Mouse (Mus musculus) frontal cortex, postnatal 14 days (tissue): ENCODE data around the gene Zscan5b.
A peak's percentile ranks its signal among the peaks of the same experiment; 100 is the strongest.
"Not testable (repeated sequence)": the region's sequence is repeated elsewhere in the genome, so short reads cannot be mapped to it uniquely, and the experiment has no call there.

Experiments used
- DNase-seq, 2 experiments: peaks; one replicate each; pipeline ENCODE4 v3.0.0; 2022; ENCODE audit warnings: low spot score in 2 of 2

Zscan5b gene

DNA sequence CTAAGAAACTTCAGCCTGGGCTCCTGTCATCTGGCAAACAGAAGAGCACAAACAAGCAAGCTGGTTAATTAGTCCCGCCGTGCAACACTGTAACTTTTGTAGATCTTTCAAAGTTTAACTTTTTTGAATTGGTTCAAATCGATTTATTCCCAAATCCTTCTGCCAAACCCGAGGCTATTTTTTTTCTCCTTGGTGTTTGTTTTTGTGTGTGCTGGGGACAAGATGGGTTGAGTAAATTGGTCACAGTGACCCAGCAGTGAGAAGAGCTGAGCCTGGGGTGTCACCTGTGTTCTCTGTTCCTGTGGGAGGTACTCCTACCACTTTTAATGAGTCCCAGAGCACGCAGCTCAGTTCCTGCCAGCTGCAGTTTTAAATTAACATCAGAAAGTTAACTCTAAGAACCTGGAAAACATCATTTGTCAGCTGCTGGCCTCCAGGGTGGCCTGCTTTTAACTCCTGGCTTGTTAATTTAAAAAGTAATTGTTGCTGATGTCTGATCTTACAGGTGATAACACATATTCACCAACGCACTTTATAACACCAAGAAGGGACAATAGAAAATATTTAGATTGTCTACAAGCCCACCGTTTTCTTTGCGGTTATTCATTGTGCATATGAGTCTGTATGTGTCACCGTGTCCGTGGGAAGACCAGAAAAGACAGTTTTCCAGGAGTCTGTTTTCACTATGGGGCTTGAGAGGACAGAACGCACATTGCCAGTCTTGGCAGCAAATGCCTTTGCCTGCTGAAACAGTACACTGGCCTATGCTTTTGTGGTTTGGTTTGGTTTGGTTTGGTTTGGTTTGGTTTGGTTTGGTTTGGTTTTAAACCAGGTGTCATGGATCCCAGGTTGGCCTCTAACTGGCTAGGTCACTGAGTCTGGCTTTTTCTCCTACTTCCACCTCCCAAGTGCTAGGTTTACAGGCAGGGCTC is 22.5 kb downstream of the Zscan5b start:
- no peak for DNase-seq

DNA sequence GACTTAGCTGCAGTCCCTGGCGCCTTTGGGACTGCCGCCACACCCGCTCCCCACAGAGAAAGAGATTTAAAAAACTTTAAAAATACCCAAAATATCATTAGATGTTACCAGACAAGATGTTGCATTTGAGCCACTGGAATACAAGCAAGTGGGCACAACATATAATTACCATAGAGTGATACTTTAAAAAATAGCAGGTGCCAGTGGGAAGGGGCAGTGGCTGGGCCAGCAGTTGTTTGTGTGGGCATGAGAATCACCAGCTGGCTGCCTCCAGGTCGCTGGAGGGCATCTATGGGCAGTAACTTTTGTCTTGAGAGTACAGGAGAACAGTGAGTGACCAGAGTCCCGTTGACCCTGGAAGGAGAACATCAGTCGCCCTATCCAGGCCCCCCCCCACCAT is 30.3 kb downstream of the Zscan5b start, which contains the start of gene Epp13:
Epp13 (plus strand) TSS at position 301 of the 400 bp plus-strand sequence.
- no peak for DNase-seq

DNA sequence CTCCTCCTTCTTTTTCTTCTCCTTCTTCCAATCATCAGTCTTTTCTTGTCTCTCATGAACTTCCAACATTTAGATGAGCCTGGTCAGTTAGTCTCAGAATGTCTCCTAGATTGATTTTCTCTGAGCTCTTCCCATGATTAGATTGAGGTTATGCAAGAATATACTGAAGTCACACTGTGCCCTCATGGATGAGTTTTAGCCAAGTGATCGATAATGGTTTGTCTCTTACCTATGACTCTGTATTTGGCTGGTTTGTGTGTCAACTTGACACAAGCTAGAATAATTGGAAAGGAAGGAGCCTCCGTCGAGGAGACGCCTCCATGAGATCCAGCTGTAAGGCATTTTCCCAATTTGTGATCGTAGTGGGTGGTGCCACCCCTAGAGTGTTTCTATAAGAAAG is 32.4 kb downstream of the Zscan5b start:
- DNase-seq: no peak

DNA sequence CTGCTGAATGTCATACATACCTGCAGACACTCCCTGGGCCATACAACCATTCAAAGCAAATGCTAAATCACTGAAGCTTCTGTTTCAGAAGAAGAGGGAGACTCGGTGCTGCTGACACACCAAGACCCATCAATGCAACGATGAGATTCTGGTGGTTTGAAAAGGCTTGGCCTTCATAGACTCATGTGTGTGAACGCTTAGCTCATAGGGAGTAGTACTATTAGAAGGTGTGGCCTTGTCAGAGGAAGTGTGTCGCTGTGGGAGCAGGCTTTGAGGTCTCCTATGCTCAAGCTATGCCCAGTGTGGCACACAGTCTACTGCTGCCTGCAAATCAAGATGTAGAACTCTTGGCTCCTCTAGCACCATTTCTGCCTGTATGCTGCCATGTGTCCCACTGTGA is 35.3 kb downstream of the Zscan5b start:
- no peak for DNase-seq

DNA sequence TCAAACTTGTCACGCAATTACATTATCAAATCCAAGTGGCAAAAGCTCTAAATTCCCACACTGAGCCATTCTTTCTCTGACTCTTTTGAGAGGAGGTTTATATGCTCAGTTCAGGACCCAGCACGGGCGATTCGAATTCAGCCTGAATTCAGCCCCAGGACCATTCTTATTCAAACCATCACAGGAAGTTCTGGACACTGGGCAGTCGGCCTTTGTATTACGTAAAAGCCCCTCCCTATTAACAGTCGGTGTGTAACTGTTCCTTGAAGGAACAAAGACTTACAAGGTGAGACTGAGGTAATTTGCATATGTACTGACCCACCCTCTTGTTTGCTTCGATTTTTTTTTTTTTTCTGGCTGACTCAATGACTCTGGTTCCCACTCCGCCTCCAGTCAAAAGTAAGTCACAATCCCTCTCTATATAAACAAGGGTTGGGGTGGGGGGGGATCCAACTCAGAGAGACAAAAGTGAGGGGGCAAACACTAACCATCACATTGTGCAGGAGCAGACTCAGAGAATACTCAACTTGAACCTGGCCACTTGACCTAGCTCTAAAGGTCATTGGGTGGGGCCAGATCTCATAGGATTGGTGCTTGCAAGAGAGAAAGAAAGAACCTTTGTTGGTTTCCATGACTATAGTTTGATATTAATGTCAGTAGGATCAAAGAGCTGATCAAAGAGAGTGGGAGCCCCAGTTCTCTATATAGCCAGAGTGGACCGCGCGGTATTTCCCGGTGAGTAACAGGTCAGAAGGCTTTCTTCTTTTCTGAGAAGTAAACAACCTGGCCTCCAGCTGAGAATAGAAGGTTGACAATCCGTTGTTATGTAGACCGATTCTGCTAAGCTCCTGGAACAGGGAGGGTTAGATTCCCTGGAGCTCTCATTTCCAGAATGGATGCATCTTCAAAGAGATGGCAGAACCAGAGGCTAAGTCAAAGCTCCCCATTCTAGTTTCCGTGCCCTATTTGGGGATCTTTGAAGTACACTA is 36.4 kb downstream of the Zscan5b start:
- no peak for DNase-seq

DNA sequence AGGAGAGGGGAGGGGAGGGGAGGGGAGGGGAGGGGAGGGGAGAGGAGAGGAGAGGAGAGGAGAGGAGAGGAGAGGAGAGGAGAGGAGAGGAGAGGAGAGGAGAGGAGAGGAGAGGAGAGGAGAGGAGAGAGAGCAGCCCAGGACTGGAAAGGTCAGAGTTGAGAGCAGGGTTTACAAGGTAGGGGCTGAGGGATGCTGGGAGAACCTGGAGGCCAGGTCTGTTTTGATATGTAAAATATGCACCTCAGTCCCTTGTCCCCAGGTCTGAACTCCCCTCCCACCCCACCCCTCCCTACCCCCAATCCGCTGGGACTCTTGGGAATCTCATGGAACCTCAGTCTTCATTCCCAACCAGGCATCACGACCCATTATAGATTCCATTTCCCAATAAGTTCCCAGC is 37.9 kb downstream of the Zscan5b start:
- DNase-seq: not testable (repeated sequence)

DNA sequence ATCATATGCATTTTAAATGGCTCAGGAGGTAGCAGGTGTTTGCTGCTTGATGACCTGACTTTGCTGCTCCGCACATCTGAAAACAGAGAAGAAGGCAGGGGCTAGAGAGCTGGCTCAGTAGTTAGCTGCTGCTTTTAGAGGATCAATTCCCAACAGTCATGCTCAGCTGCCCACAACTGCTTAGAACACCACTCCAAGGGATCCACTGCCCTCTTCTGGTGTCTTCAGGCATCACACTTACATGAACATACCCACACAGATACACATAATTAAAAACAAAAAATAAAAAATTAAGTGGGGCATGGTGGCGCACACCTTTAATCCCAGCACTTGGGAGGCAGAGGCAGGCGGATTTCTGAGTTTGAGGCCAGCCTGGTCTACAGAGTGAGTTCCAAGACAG is 40.0 kb downstream of the Zscan5b start:
- DNase-seq: no peak

DNA sequence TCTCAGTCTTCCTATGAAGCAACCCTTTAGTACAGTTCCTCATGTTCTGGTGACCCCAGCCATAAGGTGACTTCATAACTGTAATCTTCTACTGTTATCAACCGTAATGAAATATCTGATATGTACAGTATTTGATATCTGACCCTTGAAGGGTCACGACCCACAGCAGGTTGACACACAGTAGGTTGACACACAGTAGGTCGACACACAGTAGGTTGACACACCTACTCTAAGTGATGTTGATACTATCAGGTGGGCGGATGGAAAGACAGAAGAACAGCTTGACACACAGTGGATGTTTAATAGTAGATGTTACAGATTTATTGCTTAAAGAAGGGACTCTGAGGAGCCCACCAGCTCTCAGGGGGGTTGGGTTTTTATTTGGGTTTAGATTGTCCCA is 40.9 kb downstream of the Zscan5b start:
- DNase-seq: no peak

DNA sequence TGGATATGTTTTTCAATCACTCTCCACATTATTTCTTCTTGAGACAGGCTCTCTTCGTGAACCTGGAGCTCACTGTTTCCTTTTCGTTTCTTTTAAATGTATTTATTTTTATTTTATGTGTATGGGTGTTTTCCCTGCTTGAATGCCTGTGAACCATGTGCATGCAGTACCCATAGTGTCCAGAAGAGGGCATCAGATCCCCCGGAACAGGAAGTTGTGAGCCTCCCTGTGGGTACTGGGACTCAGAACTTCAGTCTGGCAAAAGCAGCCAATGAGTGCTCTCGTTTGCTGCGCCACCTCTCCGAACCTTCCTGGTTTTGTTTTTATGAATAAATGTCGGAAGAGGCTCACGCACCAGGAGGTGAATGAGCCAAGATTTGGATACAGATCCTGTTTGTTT is 43.6 kb downstream of the Zscan5b start:
- DNase-seq: no peak

DNA sequence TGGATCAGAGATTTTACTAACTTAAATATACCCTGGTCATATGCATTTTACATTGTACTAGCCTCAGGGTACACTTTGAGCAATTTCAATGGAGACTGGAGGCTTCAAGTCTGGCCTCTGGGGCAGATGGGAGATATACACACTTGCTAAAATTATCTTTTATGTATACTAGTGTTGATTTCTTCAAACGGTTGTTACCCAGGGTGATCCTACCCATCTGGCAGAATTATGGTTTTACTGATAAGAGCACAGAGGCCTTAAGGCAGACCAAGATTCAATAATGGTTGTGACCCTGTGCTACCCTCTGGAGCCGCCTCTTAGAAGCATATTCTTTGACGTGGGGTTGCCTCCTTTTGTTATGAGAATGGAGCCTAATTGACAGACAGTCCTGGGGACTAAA is 55.8 kb downstream of the Zscan5b start:
- no peak for DNase-seq

DNA sequence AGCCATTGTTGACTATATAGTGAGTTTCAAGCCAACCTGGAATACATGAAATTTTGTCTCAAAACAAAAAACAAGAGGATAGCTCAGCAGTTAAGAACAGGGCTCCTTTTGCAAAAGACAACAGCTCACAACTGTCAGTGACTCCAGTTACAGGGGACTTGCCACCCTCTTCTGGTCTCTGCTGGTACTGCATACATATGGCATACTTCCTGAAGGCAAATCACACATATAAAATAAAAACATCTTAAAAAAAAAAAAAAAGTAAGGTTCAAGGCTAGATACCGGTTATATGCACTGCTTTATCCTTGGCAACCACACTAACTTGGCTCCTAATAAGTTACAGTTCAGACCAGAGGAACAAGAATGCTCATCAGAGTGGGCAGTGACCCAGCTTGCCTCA is 60.7 kb downstream of the Zscan5b start:
- DNase-seq: peak; percentile 50 to 80

DNA sequence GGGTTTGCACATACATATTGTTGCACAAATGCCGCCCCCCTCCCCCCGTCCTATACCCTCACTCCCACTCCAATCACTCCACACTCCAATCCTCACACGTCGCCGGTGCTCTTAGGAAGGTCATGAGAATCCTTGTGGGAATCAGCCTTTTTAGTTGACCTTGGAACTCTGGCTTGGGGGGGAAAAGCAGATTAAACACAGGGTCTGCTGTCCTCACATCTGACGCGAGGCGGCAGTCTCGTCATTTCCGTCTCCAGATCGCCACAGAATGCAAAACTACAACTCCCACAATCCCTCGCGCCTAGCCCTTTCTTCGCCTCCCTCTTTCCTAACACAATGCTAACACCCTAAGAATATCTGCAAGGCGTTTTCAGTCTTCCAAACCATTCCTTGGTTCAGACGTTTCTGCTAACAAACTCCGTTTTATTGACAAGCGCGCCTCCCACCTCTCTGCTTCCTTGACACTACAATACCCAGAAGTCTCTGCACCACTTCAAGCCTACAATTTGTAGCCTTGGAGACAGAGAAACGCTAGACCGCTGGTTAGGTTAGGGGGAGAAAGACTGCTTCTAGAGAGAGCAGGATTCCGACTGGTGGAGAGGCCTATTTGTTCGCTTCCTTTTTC is 61.5 kb downstream of the Zscan5b start:
- DNase-seq: peak; percentile 76 to 77

DNA sequence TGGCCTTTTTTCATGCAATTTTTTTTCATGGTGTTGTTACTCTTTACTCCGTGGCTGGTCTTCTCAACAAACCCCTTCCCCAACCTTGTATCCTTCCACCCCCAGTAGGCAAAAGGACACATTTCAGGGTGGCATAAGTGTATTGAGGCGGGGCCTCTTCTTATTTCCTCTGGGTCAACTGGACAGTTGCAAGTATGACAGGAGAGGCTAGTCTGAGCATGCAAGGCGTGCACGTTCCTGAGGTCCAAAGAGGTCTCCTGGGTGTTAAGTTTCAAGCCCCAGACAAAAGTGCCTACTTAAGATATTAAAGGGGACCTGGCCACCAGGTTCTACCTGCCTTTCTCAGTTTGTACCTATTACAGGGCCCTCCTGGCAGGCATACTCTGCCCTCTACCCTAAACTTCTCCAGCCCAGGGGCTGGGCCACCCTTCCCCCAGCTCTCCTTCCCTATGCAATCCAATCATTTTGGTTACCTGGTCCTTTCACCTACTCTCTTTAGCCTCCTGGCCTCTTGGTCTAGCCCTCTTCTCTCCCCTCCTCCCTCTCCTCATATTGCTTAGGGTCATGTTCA is 62.4 kb downstream of the Zscan5b start:
- DNase-seq: no peak

DNA sequence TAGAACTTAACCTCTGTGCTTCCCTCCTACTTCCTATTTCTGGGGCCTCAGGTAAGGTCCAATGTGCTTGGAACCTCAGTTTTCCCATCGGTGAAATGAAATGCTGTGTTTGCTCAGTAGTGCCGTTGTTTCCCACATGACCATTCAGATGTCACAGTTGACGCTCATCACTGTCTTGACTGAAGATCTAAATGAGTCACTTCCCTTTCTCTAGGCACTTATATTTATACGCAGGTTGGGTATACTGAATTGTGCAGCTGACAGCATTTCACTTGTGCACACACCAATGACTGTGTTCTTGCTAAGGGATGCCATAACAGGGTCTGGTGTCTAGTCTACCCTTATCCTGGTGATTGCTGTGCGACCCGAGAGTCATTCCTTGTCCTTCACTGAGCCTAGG is 63.3 kb downstream of the Zscan5b start:
- no peak for DNase-seq

DNA sequence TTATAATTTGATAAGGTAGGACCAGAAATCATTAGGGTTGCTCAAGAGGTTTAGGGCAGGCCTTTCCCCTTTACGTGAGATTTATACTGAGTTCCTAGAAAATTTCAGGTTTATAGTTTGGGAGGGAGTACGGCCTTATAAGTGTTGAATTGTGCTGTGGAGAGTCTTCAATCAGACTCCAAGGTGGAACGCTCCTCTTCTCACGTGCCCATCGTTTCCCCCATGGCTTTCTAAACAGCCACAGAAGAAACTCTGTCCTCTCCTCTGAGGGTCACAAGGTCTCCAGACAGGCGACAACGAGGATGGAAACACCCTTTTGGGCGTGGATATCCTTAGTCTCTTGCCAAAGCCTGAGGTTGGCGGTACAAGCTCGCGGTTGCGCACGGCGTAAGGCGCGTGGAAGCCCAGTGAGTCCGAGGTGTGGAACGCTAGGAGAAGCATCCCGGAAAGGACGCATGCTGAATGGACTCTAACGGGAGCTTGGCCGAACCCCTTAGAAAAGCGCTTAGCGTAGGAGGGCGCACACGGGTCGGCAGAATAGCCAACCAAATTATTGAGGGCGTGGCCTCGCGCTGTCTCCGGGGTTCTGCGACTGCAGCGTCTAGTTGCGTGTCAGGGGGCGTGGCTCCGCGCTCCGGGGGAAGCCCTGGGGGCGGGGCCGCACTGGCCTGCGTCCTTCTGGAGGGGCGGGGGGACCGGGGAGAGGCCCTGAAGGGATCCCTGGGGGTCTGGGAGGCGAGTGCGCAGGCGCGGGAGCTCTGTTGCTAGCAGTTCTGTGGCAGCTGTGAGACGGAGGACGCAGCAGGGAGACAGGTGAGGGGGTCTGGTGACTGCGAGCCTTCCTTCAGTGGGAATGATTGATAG is 64.0 kb downstream of the Zscan5b start, which contains the start of gene Zfp667:
Zfp667 (plus strand) TSS at position 738 of the 864 bp plus-strand sequence.
- peak; percentile 95 to 96 for DNase-seq

DNA sequence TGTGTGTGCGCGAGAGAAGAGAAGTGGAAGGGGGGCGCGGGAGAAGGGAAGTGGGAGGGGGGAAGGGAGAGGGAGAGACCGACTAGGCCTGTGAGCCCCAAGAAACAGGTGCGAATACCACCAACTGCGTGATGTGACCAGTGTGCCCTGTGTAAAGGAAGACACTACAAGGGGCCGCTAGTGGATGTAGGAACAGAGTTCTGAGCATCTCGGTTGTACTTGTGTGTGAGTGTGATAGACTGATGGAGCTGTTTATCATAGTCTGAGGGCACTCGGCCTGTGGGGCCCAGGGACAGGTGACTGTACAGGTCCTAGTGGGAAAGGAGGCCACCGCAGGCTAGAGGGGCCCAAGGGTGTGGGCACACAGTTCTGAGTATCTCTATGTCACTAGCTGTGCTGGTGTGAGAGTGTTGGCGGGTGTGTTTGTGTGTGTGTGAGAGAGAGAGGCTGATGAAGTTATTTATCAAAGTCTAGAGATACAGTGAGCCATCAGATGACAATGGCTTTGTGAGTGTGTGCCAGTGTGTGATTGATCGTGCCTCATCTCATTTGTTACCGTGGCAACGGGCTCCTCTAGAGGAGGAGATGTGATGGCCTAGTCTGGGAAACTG is 64.9 kb downstream of the Zscan5b start:
- no peak for DNase-seq
